Mouse (Mus musculus) G1E (cell line): ENCODE data around the gene Hist2h3c1.
"Not testable (repeated sequence)": the region's sequence is repeated elsewhere in the genome, so short reads cannot be mapped to it uniquely, and the experiment has no call there.

Experiments
- CTCF ChIP-seq: IDR thresholded peaks from 2 replicates; pipeline ENCODE4 v1.5.1; 2012; ENCODE audit warnings: low read depth, low read length, inconsistent platforms, mixed read lengths
- GATA1 ChIP-seq: IDR thresholded peaks from 2 replicates; pipeline ENCODE4 v1.6.1; 2012; ENCODE audit warnings: borderline replicate concordance, low read length, inconsistent platforms, mixed read lengths
- GATA2 ChIP-seq: IDR thresholded peaks from 2 replicates; pipeline ENCODE4 v1.6.1; 2012; ENCODE audit warnings: low read depth, low read length, inconsistent platforms, borderline replicate concordance
- TAL1 ChIP-seq: conservative IDR thresholded peaks from 2 replicates; pipeline ENCODE4 v1.6.1; 2012; ENCODE audit warnings: low read depth, low read length, inconsistent platforms, mixed read lengths

DNA sequence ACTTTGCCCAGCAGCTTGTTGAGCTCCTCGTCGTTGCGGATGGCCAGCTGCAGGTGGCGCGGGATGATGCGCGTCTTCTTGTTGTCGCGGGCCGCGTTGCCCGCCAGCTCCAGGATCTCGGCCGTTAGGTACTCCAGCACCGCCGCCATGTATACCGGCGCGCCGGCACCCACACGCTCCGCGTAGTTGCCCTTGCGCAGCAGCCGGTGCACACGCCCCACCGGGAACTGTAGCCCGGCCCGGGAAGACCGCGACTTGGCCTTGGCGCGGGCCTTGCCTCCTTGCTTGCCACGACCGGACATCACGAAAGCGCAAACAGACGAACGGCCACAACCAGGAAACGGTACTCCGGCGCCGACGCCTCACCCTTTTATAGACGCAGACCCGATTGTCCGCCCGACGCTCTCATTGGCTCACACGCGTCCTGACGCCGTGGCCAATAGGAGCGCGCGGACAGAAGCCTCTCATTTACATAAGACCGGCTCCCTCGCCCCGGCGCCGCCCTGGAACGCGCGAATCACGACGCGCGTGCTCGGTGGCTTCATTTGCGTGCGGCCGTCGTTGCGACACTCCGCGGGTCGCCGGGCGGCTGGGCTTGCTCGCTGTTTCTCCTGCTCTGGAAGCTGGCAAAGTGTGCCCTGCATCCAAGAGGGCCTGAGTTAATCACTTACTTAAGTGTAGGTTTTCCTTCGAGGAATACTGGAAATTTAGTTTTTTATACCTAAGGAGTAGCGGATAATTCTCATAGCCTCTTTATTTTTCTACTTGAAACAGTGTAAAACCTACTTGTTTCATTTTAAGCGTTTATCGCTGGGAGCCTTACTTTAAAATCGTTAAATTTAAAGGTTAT, 6.3 kb upstream of the Hist2h3c1 start, which contains the start of gene Hist2h2aa2:
- TF ChIP-seq CTCF, TAL1, GATA2, GATA1: not testable (repeated sequence)
